Mouse (Mus musculus) gastrocnemius, postnatal 25 days (tissue): Measurements from ENCODE around the gene Mns1. TPM values are rescaled to one million over a fixed set of nuclear protein-coding genes. Genes with fewer than 3 reads are reported as not detected.

Experiments used
- DNase-seq: peaks from one replicate; pipeline ENCODE4 v3.0.0; 2022
- microRNA-seq, 2 experiments: library from miRNA; unstranded; fragments of <30 nt; microRNA quantifications; one replicate each; pipeline ENCODE4 v1.2.0; 2021; ENCODE audit warnings: borderline replicate concordance in 2 of 2
- total RNA-seq, 2 experiments: library from RNA; stranded (reverse); gene quantifications; 1 replicate in 1 of 2; 2 replicates in 1 of 2; pipeline ENCODE4 v1.2.3; 2021

Gene Mns1
- total RNA-seq, 2 experiments from 2014 or later, result 0.10 to 0.21 TPM

DNA sequence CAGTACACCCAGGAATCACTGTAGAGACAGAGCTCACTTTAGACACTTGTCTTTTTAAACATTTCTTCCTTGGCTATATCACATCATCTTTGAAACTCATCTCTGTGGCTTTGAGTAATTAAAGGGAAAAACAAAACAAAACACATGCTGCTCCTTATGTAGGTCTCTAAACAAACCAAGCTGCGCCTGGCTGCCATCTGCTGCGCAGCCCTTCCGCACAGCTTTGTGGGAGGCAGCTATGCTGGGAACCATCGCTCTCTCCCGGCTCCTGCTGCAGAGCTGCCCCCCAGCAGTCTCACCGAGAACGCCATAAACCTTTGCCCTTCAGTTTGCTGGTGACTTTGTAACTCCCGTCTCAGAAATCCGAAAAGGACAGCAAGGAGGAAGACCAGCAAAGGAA, 37.7 kb downstream of the Mns1 start:
- no peak for DNase-seq

DNA sequence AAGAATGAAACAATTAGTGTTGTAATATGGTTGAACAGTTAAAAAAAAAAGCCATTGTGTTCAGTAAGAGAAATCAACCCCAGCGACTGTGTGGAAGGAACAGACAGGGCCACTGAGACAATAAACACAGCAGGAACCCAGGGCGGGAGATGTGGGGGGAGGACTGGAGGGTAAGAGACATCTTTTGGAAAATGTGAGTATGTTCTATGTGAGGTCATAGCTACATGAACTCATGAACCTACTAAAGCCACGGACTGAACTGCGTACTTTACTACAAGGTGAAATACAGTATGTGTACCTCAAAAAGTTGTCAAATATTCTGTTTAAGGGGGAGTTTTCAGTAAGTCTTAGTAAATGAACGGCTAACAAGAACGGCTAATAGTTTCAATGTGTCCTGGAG, 39.5 kb downstream of the Mns1 start:
- no peak for DNase-seq

DNA sequence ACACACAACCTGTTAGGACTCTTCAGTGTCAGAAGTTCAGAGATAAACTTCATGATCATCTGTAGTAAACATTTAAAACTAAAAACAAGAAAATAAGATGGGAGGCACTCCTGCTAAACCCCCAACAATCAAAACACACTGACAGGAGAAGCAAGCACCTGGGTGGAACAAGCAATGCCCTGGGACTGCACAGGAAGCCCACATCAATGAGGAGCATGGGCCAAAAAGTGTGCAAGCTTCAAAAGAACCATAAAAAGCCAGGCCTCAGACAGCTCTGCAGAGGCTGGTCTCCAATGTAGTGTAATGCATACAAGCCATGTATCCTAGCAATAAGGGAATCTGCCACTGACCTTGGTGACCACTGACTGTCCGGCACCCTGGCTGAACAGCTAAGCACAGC, 41.5 kb downstream of the Mns1 start:
- no peak for DNase-seq

DNA sequence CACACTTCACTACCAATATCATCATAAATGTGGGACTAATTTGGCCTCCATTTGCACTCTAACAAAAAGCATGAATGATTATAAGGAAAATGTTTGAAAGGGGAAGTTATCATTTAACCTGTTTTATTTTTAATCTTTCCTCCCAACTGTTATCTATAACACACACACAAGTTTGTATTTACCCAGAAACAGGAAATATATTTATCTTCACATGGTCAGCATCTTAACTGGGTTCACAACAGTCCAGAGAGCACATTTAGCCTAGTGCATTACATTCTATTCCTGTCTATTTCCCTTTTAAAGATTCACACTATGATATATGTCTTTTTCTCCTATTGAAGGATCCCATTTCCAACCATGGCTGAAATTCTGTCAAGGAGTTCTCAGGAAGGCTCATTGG, 50.7 kb downstream of the Mns1 start:
- DNase-seq, result no peak

- DNase-seq, result no peak
Measured at GRCm38 (mm10) chr9:72489131-72489530, 51.3 kb downstream of the Mns1 start.

DNA sequence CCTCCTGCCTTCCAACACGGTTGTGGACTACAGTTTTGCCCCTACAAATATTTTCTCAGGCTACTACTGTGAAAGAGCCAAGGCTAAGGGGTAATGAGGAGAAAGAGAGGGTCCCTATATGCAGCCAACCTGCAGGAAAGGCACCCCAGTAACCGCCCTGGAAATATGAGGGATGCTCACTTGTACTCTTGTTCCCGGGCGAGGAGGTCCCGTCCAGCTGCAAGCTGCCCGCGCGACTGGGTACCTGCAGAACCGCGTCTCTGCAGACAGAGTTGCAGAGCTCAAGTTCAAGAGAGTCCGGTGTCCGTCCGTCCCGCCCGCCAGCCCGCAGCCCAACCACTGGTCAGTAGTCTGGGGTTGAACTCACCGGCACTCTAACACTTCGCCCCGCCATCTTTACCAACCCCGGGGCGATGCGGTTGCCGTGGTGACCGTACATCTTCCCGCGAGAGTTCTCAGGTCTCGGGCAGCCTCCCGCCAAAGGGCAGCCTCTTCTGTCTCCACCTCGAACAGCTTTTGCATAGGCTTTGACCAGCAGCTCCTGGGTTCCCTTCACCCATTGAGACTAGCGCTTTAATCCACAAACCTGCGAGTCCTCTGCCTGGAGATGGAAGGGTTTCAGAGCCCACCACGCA, 53.9 kb downstream of the Mns1 start:
- peak; percentile 86 for DNase-seq

GRCm38 (mm10) chr9:72492194-72492565, 54.4 kb downstream of the Mns1 start, which contains the start of gene Tex9:
Tex9 (minus strand) TSS chr9:72492212.
- no peak for DNase-seq

GRCm38 (mm10) chr9:72493465-72493864, 55.7 kb downstream of the Mns1 start:
- no peak for DNase-seq

GRCm38 (mm10) chr9:72493984-72494685, 56.3 kb downstream of the Mns1 start:
- DNase-seq, result no peak

GRCm38 (mm10) chr9:72496691-72497090, 58.9 kb downstream of the Mns1 start:
- DNase-seq, result no peak

- DNase-seq, result no peak
Measured at GRCm38 (mm10) chr9:72497171-72497570, 59.4 kb downstream of the Mns1 start.

Small RNAs within 50 kb of the gene (microRNA-seq; reads per million reads assigned to microRNA genes)
- 0 reads per million in 2 experiments for gene Gm28010

Other genes with a start within 250 kb of the Mns1 start
- gene Zfp280d, start 163.2 kb upstream of the Mns1 start, total RNA-seq, result 10 to 100 TPM; 14.3 to 16.6 TPM
- gene Tex9, start 54.2 kb downstream of the Mns1 start, total RNA-seq, result 1 to 10 TPM; 1.2 to 1.9 TPM
- 10 to 100 TPM; 16.9 to 20.7 TPM for gene Rfx7, start 94.2 kb downstream of the Mns1 start, total RNA-seq
- gene Nedd4, start 224.3 kb downstream of the Mns1 start, total RNA-seq, result 100 to 1,000 TPM; 238 to 268 TPM